Mouse (Mus musculus) erythroblast, embryonic 14.5 days (primary cell): ENCODE measurements around the gene Slc22a5.

ENCODE experiments used
- GATA1 ChIP-seq: IDR thresholded peaks from 2 replicates; pipeline ENCODE4 v1.6.1; 2012; ENCODE audit warnings: low read length, inconsistent platforms, mixed read lengths
- TAL1 ChIP-seq: IDR thresholded peaks from 3 replicates; pipeline ENCODE4 v1.6.1; 2012; ENCODE audit warnings: low read length, inconsistent platforms, mixed read lengths

DNA sequence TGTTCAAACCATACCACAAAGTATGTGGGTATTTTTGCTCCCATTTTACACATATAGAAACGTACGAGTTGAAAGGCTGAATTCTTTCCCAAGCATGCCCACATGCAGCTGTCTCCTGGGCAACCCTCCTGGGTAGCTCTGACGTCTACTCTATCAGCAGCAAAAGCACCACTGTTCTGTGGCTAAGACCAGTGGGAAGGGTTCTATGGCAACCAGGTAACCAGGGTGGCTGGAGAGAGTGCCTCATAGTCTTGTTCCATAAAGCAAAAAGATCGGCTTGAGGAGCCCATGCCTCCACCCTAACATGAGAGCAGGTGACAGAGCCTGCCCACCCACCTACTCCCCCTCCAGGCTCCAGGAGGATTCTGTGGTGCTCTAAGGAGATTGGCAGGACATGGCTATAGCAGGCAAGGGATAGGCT is 49.3 kb downstream of the Slc22a5 start:
- no peak for TF ChIP-seq GATA1
- no peak for TF ChIP-seq TAL1
